Mouse (Mus musculus): Measurements from ENCODE around the gene Kcnj15.
A peak's percentile ranks its signal among the peaks of the same experiment; 100 is the strongest.

- TF ChIP-seq CTCF (IDR thresholded peaks at IDR 0.05), result no peak
- 0 out of 2 replicates have a peak, but pooled peaks have one; percentile 10 for TF ChIP-seq EP300 (IDR thresholded peaks at IDR 0.05)
Measured at GRCm38 (mm10) chr16:95259505-95259904, 2.1 kb downstream of the Kcnj15 start.

Measured in lung, postnatal 0 days (tissue).